Mouse (Mus musculus) CH12.LX (cell line): Measurements from ENCODE around the gene Trdn.

Experiments
- CTCF ChIP-seq, 2 experiments: IDR thresholded peaks in 1 of 2; conservative IDR thresholded peaks in 1 of 2; 2 replicates each; pipeline ENCODE4 v1.5.1; 2011 to 2012; ENCODE audit warnings: low read depth in 2 of 2, low read length in 2 of 2, improper control_type of control experiment in 1 of 2, inconsistent platforms in 1 of 2, mild to moderate bottlenecking in 1 of 2, moderate library complexity in 1 of 2
- EP300 ChIP-seq: IDR thresholded peaks from 2 replicates; pipeline ENCODE4 v1.6.1; 2011; ENCODE audit warnings: low read length, improper control_type of control experiment
- GABPA ChIP-seq: IDR thresholded peaks from 2 replicates; pipeline ENCODE4 v1.6.1; 2012; ENCODE audit warnings: low read depth, low read length, improper control_type of control experiment, inconsistent platforms; ENCODE audit not compliant: insufficient replicate concordance
- HCFC1 ChIP-seq: IDR thresholded peaks from 2 replicates; pipeline ENCODE4 v1.6.1; 2012; ENCODE audit warnings: low read depth, mild to moderate bottlenecking, inconsistent platforms, low read length, improper control_type of control experiment
- MAZ ChIP-seq: IDR thresholded peaks from 2 replicates; pipeline ENCODE4 v1.6.1; 2012; ENCODE audit warnings: low read depth, mild to moderate bottlenecking, inconsistent platforms, low read length, improper control_type of control experiment, moderate library complexity
- MXI1 ChIP-seq: IDR thresholded peaks from 2 replicates; pipeline ENCODE4 v1.6.1; 2011; ENCODE audit warnings: mild to moderate bottlenecking, low read depth, low read length, improper control_type of control experiment
- SIN3A ChIP-seq: IDR thresholded peaks from 2 replicates; pipeline ENCODE4 v1.6.1; 2012; ENCODE audit warnings: low read length, improper control_type of control experiment, inconsistent platforms
- UBTF ChIP-seq: IDR thresholded peaks from 2 replicates; pipeline ENCODE4 v1.6.1; 2012; ENCODE audit warnings: low read depth, mild to moderate bottlenecking, inconsistent platforms, low read length, improper control_type of control experiment, moderate library complexity
- USF1 ChIP-seq: IDR thresholded peaks from 2 replicates; pipeline ENCODE4 v1.6.1; 2014; ENCODE audit warnings: low read depth, mild to moderate bottlenecking, inconsistent platforms, low read length, improper control_type of control experiment
- USF2 ChIP-seq: conservative IDR thresholded peaks from 2 replicates; pipeline ENCODE4 v1.6.1; 2011; ENCODE audit warnings: low read depth, low read length, improper control_type of control experiment

DNA sequence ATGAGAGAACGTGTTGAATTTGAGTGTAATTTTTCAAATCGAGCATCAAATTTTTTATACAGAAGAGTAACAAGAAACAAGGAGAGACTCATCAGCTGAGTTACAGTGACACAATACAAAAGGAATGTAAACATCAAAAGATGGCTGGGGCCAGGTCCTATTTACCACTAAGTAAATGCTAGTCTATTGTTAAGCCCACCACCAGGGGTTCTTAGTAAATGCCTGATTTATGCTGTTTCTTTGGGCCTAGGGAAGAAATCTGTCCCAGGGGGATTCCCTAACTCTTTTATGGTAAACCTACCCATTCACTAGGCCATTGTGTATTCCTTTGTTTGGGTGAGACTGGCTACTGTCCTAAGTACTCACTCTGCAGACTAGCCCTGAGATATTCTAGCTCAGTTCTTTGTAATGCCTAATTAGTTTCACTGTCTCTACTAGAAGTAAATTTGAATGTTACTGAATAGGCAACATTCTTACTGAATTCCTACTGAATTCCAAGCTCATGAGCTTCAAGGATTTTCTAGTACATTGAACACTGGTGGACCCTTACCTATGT lies 295.2 kb downstream of the Trdn start:
- TF ChIP-seq USF1 (no peak), HCFC1 (no peak), EP300 (no peak), SIN3A (no peak), UBTF (no peak), MXI1 (no peak), CTCF (conservative IDR thresholded peaks at IDR 0.05 in 1 of 2, IDR thresholded peaks at IDR 0.05 in 1 of 2; ENCODE audit: low read depth in 2 of 2, low read length in 2 of 2) (no peak), USF2 (no peak), GABPA (no peak), MAZ (no peak)
